Mouse (Mus musculus) liver, embryonic 11.5 days (tissue): ENCODE data around the gene Akr1c21. TPM values are rescaled to one million over a fixed set of nuclear protein-coding genes. Genes with fewer than 3 reads are reported as not detected.
A peak's percentile ranks its signal among the peaks of the same experiment; 100 is the strongest.
"Not testable (repeated sequence)": the region's sequence is repeated elsewhere in the genome, so short reads cannot be mapped to it uniquely, and the experiment has no call there.

Experiments used
- ATAC-seq: fragments of 200-750 bp; cut with Nextera tagmentation; replicated peaks from 2 replicates; pipeline ENCODE4 v1.8.0; 2017; ENCODE audit warnings: moderate number of reproducible peaks, mild to moderate bottlenecking, moderate TSS enrichment, moderate library complexity; ENCODE audit not compliant: low FRiP score
- DNase-seq: peaks from one replicate; pipeline ENCODE4 v3.0.0-alpha.2; 2017; ENCODE audit warnings: low spot score
- H3K27ac ChIP-seq: fragments of 300-500 bp; sonication (generic); 2 replicates; pipeline ENCODE4 v1.5.1; 2014; ENCODE audit warnings: mild to moderate bottlenecking, low read depth, low read length, control low read depth
- H3K27me3 ChIP-seq: fragments of 300-500 bp; sonication (generic); replicated peaks from 2 replicates; pipeline ENCODE4 v1.6.1; 2014; ENCODE audit warnings: low read length, mixed read lengths; ENCODE audit not compliant: control insufficient read depth, insufficient read depth
- H3K36me3 ChIP-seq: fragments of 300-500 bp; sonication (generic); 2 replicates; pipeline ENCODE4 v1.6.1; 2014; ENCODE audit warnings: mild to moderate bottlenecking, low read length, moderate library complexity, mixed read lengths; ENCODE audit not compliant: control insufficient read depth, insufficient read depth
- H3K4me1 ChIP-seq: fragments of 300-500 bp; sonication (generic); replicated peaks from 2 replicates; pipeline ENCODE4 v1.6.1; 2014; ENCODE audit warnings: low read length, mixed read lengths; ENCODE audit not compliant: control insufficient read depth, insufficient read depth
- H3K4me2 ChIP-seq: fragments of 300-500 bp; sonication (generic); 2 replicates; pipeline ENCODE4 v1.6.1; 2014; ENCODE audit warnings: mild to moderate bottlenecking, control low read depth, moderate library complexity
- H3K4me3 ChIP-seq: fragments of 300-500 bp; sonication (generic); 2 replicates; pipeline ENCODE4 v1.5.1; 2014; ENCODE audit warnings: low read depth, low read length, control low read depth
- H3K9ac ChIP-seq: fragments of 300-500 bp; sonication (generic); 2 replicates; pipeline ENCODE4 v1.6.1; 2014; ENCODE audit warnings: low read depth, low read length, control low read depth
- H3K9me3 ChIP-seq: fragments of 300-500 bp; sonication (generic); 2 replicates; pipeline ENCODE4 v1.6.1; 2016; ENCODE audit warnings: low read length, inconsistent platforms, mixed read lengths; ENCODE audit not compliant: control insufficient read depth
- WGBS: fragments of 180-500 bp; shearing (Covaris S2); extraction: QIAGEN DNeasy Blood & Tissue Kit; methylation state at CpG from one replicate; pipeline ENCODE4 v1.1.7; 2014; 5-methylcytosine and 5-hydroxymethylcytosine counted together
- polyA plus RNA-seq: library from polyadenylated mRNA; unstranded; fragments of >200 nt; fragmentation: Nextera tagmentation; extraction: Ambion mirVana; gene quantifications from 2 replicates; pipeline ENCODE4 v1.2.1, GENCODE M21; 2014

The Akr1c21 gene
- polyA plus RNA-seq = not detected in 2 replicates

DNA sequence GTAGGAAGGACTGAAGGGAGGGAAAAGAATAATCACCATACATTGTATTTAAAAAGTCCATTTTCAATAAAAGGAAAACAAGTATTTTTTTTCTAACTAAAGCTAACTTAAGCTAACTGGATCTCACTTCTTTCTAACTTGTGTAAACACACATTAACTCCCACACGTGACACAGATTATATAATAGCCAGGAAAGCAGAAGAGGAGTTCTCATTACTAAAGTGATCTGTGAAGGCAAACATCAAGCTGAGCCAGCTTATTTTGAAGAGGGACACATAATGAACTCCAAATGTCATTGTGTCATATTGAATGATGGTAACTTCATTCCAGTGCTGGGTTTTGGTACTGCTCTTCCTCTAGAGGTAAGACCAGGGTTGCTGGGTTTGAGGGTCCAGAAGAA lies at the start of gene Akr1c21:
Akr1c21 (plus strand) TSS at position 205 of the 400 bp plus-strand sequence.
- ATAC-seq (no peak), DNase-seq (no peak)
- Histone ChIP-seq H3K9me3 (peaks cover 3% of the 10 kb centered on the region; the same call in 1 of the 2 replicates), H3K27ac (no peak within 1 kb of the TSS), H3K27me3 (no peaks in the 10 kb centered on the region), H3K9ac (no peak within 1 kb of the TSS), H3K4me1 (no peaks in the 10 kb centered on the region), H3K4me3 (no peak within 1 kb of the TSS), H3K4me2 (no peak within 1 kb of the TSS), H3K36me3 (no peaks in the 10 kb centered on the region)
- 70% methylated on average over 1 of the region's 1 CpGs for WGBS

DNA sequence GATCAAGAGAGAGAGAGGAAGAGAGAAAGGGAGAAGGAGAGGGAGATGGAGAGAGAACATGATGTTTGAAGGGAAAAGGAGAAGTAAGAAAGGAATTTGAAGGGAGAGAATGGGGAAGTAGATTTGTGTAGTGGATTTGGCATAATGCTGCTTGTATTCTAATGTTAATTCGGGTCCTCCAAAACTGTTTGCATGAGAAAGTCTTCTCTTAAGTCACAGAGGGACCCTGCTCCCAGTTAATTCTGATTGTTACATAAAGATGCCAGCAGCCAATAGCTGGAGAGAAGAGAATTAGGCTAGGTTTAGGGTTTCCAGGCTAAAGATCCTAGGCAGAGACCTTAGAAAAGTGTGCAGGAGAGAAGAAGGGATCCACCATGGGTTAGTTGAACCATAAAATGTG lies 14.7 kb upstream of the Akr1c21 start:
- H3K36me3 ChIP-seq = no peaks in the 10 kb centered on the region
- H3K4me2 ChIP-seq = no peak overlapping the region
- H3K9me3 ChIP-seq = no peaks in the 10 kb centered on the region
- no peak overlapping the region for H3K9ac ChIP-seq
- 64% methylated on average over 1 of the region's 1 CpGs for WGBS
- ATAC-seq (no peak), DNase-seq (no peak)
- H3K27ac ChIP-seq = no peak overlapping the region
- H3K27me3 ChIP-seq = no peaks in the 10 kb centered on the region
- no peaks in the 10 kb centered on the region for H3K4me1 ChIP-seq
- H3K4me3 ChIP-seq = no peak overlapping the region

DNA sequence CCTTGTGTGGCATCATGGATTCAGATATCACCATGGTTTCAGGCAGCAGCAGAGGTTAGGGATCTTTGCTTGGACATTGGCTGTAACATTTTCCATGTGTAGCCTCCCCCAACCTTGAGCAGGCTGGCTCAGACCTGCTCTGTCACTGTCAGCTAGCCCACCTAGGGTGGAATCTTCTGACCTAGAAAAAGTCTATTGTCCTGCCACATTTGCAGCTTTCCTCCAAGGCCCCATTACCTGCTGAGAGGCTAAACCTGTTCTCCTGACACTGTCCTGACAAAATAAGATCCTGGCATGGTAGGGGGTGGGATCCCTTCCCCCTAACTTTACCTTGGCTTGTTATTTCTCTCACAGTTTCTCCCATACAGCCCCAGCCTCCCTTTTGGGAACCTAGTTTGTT lies 13.4 kb upstream of the Akr1c21 start:
- no peak for ATAC-seq
- Histone ChIP-seq H3K4me2 (no peak overlapping the region), H3K27ac (no peak overlapping the region), H3K4me3 (no peak overlapping the region), H3K4me1 (no peaks in the 10 kb centered on the region), H3K36me3 (no peaks in the 10 kb centered on the region), H3K9ac (no peak overlapping the region), H3K9me3 (no peaks in the 10 kb centered on the region), H3K27me3 (no peaks in the 10 kb centered on the region)
- DNase-seq = no peak

DNA sequence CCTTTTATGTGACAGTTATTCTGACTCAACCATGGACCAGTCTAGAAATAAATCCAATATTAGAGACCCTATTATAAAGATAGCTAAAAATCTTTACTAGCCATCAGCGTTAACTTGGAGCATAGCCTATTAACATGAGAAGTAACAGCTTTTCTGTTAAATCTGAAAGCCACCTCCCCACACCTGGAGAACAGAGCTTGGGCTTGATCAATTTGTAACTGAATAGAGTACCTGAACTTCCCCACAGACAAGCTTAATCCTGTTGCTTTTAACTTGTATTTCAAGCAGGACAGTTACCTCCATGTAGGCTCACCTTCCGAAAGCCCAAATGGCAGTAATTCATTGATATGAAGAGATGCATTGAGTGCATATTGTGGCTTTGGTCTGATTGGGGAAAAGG lies 7.9 kb upstream of the Akr1c21 start:
- Histone ChIP-seq H3K4me1 (no peaks in the 10 kb centered on the region), H3K4me2 (no peak overlapping the region), H3K9me3 (no peaks in the 10 kb centered on the region), H3K27ac (no peak overlapping the region), H3K27me3 (no peaks in the 10 kb centered on the region), H3K4me3 (no peak overlapping the region), H3K9ac (no peak overlapping the region), H3K36me3 (no peaks in the 10 kb centered on the region)
- ATAC-seq (no peak), DNase-seq (no peak)
- WGBS = 77% methylated on average over 2 of the region's 2 CpGs

DNA sequence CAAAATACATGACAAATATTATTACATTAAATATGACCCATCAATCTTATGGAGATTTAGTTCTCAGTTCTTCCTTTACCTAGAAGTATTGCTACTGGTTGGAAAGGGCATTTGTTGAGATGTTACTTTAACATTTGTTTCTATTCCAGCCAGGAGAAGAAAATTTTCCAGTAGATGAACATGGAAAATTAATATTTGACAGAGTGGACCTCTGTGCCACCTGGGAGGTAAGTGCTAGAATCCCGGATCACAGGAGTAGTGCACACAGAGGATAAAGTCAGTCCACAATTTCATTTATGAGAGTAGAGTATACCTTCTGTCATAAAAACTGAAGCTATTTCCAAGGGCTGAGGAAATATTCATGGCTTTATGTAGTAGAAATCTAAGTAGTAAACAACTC lies 3.0 kb downstream of the Akr1c21 start:
- no peak overlapping the region for H3K4me3 ChIP-seq
- DNase-seq = no peak
- 91% methylated on average over 1 of the region's 1 CpGs for WGBS
- H3K9ac ChIP-seq = no peak overlapping the region
- no peaks in the 10 kb centered on the region for H3K27me3 ChIP-seq
- H3K4me1 ChIP-seq = no peaks in the 10 kb centered on the region
- peaks cover 3% of the 10 kb centered on the region; the same call in 1 of the 2 replicates for H3K9me3 ChIP-seq
- H3K4me2 ChIP-seq = no peak overlapping the region
- H3K27ac ChIP-seq = no peak overlapping the region
- H3K36me3 ChIP-seq = no peaks in the 10 kb centered on the region
- ATAC-seq = no peak

DNA sequence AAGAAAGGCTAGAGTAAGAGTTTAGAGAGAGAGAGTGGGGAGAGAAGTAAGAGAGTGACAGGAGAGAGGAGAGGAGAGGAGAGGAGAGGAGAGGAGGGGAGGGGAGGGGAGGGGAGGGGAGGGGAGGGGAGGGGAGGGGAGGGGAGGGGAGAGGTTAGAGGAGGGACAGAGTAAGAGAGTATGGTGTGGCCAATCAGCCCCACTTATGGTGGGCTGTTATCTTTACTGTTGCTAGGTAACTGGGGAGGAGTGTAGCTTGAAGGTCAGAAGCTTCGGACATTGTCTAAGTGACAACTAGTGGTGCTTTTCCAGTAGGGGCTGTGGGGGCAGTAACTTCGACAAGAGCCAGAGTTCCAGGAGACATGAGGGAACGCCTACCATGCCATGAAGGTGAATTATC lies 29.6 kb downstream of the Akr1c21 start:
- H3K9ac ChIP-seq, ATAC-seq, H3K9me3 ChIP-seq, H3K27me3 ChIP-seq, H3K4me2 ChIP-seq, H3K4me3 ChIP-seq, H3K4me1 ChIP-seq, DNase-seq, H3K36me3 ChIP-seq, H3K27ac ChIP-seq: not testable (repeated sequence)
- WGBS = 54% methylated on average over 3 of the region's 3 CpGs

DNA sequence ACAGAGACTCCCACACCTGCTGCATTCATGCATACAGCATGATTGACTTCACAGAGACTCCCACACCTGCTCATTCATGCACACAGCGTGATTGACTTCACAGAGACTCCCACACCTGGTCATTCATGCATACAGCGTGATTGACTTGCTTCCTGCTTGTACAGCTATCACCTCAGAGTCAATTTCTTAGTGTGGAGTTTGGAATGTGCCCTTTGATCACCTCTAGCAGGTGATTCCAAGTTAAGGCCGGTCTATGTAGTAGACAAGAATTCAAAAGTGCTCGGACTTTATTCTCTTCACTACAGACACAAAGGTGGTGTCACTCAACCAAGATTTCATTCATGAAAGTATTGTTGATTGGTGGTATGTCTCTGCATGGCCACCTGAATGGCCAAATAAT lies 32.9 kb downstream of the Akr1c21 start:
- Histone ChIP-seq H3K27me3 (no peaks in the 10 kb centered on the region), H3K27ac (no peak overlapping the region), H3K9me3 (no peaks in the 10 kb centered on the region), H3K4me1 (no peaks in the 10 kb centered on the region), H3K4me2 (no peak overlapping the region), H3K4me3 (no peak overlapping the region), H3K36me3 (no peaks in the 10 kb centered on the region), H3K9ac (no peak overlapping the region)
- no peak for DNase-seq
- ATAC-seq = no peak
- 89% methylated on average over 4 of the region's 4 CpGs for WGBS

DNA sequence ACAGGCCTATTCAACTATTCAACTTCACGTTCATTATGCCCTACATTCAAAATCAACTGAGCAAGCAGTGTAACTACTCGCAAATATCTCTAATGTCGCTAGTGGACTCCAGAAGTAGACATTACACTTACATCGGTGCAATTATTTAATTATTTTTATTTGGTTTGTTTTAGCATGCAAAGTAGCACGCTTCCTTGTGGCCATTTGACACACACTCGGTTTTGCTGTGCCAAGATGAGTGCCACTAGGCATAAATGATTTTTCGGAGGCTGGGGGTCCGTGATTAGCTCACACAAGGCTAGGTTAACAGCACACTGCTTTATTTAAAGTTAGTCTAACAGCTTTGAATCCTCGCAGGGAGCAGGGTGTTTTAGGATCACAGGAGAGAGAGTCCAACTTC lies 34.7 kb downstream of the Akr1c21 start:
- Histone ChIP-seq H3K9ac (peak overlapping the region; percentile 57), H3K4me3 (peak overlapping the region; percentile 60), H3K36me3 (no peaks in the 10 kb centered on the region), H3K27me3 (no peaks in the 10 kb centered on the region), H3K9me3 (no peaks in the 10 kb centered on the region), H3K27ac (no peak overlapping the region), H3K4me1 (no peaks in the 10 kb centered on the region), H3K4me2 (peak overlapping the region; percentile 61)
- WGBS = 26% methylated on average over 9 of the region's 9 CpGs
- ATAC-seq = peak; percentile 44; the same call in 1 of the 2 replicates
- DNase-seq = no peak

DNA sequence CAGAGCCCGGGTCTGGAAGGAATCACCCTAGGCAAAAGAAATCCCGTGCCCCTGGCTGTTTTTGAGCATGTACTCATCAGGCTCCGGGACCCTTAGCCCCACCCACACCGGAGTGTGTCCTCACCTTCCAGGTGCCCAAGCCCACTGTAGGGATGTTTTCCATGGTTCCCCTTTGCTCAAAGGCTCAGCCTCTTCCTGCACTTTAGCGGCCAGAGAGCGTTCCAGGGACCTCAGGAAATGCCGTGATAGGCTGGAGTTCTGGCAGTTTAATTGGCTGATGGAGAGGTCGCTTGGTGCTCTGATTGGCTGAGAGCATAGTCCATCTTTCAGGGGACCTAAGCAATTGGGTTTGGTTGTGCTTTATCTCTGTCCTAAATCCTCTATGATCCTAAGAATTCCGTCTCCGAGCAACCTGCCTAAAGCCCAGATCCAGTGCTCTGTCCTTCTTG lies 35.1 kb downstream of the Akr1c21 start, which contains the start of gene Akr1e1:
Akr1e1 (minus strand) TSS at position 214 of the 449 bp plus-strand sequence.
- no peaks in the 10 kb centered on the region for H3K36me3 ChIP-seq
- H3K4me3 ChIP-seq = peak within 1 kb of the TSS; percentile 60
- H3K27me3 ChIP-seq = no peaks in the 10 kb centered on the region
- peak; percentile 68 for DNase-seq
- peak; percentile 100 for ATAC-seq
- H3K9me3 ChIP-seq = no peaks in the 10 kb centered on the region
- no peak within 1 kb of the TSS for H3K27ac ChIP-seq
- WGBS = 5% methylated on average over 10 of the region's 10 CpGs
- peak within 1 kb of the TSS; percentile 57 for H3K9ac ChIP-seq
- H3K4me2 ChIP-seq = peak within 1 kb of the TSS; percentile 61
- H3K4me1 ChIP-seq = no peaks in the 10 kb centered on the region
